Mouse (Mus musculus): ENCODE measurements around the gene Xlr5a.
A peak's percentile ranks its signal among the peaks of the same experiment; 100 is the strongest.
"Not testable (repeated sequence)": the region's sequence is repeated elsewhere in the genome, so short reads cannot be mapped to it uniquely, and the experiment has no call there.

Gene Xlr5a

DNA sequence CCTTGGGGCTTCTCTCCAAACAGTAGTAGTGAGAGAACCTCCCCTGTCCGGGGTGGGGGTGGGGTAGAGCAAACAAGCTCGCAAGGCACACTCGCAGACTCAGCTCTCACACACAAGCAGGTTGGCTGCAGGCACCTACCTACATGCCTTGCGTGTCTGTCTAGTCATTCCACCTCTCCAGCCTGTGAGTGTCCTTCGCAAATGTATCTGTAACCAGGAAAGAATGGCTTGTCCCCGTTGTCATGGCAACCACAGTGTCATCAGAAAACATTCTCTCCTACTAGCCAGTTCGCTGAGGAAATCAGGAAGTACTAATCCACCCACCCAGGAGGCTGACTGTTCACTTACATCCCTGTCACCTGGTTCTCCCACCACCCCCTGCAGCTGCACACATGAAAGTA, 149.6 kb downstream of the Xlr5a start:
- DNase-seq = not testable (repeated sequence)

- DNase-seq = not testable (repeated sequence)
These were observed 169.6 kb downstream of the Xlr5a start for GRCm38 (mm10) chrX:73122859-73123829.

DNA sequence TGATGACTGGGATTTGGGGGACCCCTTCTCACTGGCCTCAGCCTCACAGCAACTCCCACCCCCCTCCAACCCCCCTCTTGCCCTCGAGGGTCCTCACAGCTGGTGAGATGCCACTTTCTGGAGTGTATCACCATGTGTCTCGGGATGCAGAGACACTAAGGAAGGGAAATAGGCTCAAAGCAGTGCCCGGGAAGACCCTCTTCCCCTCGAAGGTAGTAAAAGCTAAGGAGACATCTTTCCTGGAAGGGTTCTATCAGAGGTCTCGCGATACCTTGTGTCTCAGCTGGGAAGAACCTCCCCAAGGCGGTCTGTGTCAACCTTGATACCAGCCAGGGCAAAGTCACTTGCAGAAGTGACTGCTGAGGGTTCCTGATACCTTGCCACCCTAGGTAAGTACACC, 176.0 kb downstream of the Xlr5a start, which contains the start of gene Gm14685:
Gene Gm14685, plus strand, starts transcription at position 301 of the 400 bp plus-strand sequence.
- not testable (repeated sequence) for DNase-seq

DNA sequence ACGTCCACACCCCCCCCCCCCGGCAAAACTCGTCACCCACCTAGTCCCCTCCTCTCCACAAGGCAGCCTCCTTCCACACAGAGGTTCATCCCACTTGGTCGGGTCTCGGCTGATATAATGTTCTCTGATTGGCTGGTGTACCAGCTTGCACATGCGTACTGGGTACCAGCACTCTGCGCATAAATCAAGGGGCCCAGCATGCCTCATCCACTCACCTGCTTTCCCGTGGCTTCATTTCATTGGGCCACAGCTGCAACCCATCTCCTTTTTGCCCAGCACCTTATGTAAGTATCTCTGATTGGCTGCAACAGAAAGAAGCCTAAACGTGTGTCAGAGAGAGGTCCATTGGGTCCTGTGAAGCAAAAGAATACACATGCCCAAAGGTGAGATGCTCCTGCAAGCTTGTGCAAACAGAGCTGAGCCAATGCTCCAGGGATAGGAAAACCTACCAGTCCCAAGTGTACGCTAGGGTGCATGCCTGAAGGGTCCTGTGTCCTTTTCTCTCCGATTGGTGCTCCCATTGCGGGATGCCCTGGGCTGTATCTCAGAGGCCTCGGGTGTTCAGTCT, 195.8 kb downstream of the Xlr5a start, which contains the start of gene Xlr3a:
Gene Xlr3a, minus strand, starts transcription at position 155 of the 568 bp plus-strand sequence.
- peak; percentile 50 for DNase-seq

DNA sequence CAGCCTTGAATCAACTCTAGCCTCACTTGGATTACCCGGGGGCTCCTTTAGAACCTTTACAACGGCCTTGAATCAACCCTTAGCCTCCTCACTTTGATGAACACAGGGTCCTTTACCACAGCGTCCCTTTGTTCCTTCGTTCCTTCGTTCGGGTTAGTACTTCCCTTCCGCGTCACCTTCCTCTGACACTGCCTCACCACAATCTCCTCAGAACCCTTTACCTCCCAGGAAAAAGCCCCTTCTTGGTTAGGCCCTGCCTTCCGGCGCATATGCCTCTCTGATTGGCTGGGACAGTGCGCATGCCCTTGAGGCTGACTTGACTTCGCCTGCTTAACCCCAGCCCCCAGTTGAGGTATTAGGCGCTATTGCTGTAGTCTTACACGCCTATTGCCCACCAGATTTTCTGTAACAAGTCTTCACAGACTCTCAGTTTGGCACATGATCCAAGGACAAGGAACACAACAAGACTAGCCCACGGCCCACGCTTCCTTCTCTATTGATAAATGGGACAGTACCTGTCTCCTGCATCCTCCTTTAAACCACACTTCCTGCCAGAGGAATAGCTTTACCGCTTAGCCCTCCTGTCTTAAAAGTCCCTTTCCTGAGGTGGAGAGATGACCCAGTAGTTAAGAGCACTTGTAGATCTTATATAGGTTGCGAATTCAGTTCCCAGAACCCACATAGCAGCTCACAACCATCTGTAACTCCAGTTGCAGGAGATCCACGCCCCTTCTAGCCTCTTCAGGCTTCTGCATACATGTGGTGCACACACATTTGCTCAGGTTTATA, 210.3 kb downstream of the Xlr5a start, which contains the start of gene Xlr4a:
Gene Xlr4a, minus strand, starts transcription at position 212 of the 789 bp plus-strand sequence.
- not testable (repeated sequence) for DNase-seq

GRCm38 (mm10) chrX:73066765-73067312, 225.9 kb downstream of the Xlr5a start:
- peak; percentile 40 for DNase-seq

DNA sequence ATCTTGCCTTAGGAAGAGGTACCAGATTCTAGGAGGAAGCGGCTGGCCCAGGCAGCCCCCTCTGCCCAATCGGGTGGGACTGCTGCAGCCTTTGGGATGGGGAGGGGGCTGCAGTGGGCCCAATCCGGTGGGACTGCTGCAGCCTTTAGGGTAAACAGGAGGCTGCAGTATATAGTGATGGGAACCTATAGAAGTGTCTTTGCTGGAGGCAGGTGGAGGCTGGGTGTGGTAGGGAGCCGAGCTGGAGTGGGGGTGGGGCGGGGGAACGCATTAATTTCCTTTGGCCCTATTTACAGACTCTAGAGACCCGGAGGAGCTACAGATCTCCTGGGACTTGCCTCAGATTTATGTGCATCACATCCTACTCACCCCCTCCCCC, 228.4 kb downstream of the Xlr5a start, which contains the start of gene Pnma3:
Gene Pnma3, plus strand, starts transcription at position 373 of the 379 bp plus-strand sequence.
- peak; percentile 21 for DNase-seq

DNA sequence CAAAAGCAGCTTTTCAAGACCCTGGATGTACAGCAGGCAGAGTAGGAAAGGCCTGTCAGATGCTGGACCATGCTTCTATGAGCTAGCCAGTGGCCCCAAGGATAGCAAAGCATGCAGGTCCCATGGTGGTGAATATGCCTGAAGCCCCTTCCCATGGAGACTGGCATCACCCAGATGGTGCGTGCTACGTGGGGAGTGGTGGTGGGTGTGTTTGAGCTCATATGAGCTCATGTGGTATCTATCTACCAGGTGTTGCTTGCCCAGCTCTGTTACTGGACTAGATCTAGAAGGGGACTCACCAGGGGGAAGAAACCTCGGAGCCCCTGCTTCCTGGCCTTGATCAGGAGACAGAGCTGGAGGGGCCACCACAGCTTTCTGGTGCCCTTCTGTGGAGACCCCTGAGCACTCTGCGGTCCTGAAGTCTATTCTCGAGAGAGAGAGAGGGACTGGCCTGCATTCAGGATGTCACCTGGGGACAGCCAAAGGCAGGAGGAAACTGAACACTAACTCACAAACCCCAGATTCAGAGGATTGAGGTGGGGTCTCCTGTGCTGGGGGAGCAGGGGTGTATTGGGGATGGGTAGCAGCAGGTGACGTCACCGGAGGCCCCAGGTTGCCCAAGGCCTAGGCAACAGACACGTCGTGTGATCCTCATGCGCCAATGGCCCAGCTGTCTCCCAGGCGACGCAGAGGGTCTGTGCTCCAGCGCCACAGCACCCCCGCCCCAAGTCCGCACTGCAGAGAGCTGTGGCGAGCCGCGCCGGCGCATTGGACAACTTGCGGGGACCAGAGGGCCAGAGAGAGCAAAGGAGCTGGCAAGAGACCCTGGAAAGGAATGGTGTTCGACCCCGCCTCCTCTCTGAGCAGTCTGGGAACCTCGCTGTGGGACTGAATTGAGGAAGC, 229.0 kb downstream of the Xlr5a start:
- DNase-seq = peak; percentile 44

GRCm38 (mm10) chrX:73062323-73062722, 230.5 kb downstream of the Xlr5a start:
- DNase-seq = no peak

- no peak for DNase-seq
These were observed 231.2 kb downstream of the Xlr5a start for GRCm38 (mm10) chrX:73061528-73061927.

Data from cerebellum, adult 11-12 months (tissue).